Mouse (Mus musculus): ENCODE measurements at regions not wholly inside any gene's neighbourhood (a gene's known extent, or its start where the extent isn't known, plus 50 kb on each side); places are given as distances from the start of the nearest gene placed in this dataset.

- in situ Hi-C loops (cut with MboI, MseI): no loop called here
Observed at GRCm38 (mm10) chr7:125259016-125259415, 185.5 kb upstream of the Kdm8 start.

GRCm38 (mm10) chr7:125262133-125262532 lies 182.3 kb upstream of the Kdm8 start:
- in situ Hi-C loops (cut with MboI, MseI): no loop called here

GRCm38 (mm10) chr7:125262672-125263365 lies 181.7 kb upstream of the Kdm8 start:
- in situ Hi-C loops (cut with MboI, MseI): no loop called here

- in situ Hi-C loops (cut with MboI, MseI): no loop called here
Observed at GRCm38 (mm10) chr7:125263756-125264155, 180.7 kb upstream of the Kdm8 start.

GRCm38 (mm10) chr7:125270711-125271110 lies 173.8 kb upstream of the Kdm8 start:
- in situ Hi-C loops (cut with MboI, MseI): no loop called here

GRCm38 (mm10) chr7:125271356-125271755 lies 173.1 kb upstream of the Kdm8 start:
- in situ Hi-C loops (cut with MboI, MseI): no loop called here

- in situ Hi-C loops (cut with MboI, MseI): no loop called here
Observed at GRCm38 (mm10) chr7:125281371-125281770, 163.1 kb upstream of the Kdm8 start.

- in situ Hi-C loops (cut with MboI, MseI): no loop called here
Observed at GRCm38 (mm10) chr7:125295226-125295625, 149.2 kb upstream of the Kdm8 start.

GRCm38 (mm10) chr7:125308433-125308832 lies 136.0 kb upstream of the Kdm8 start:
- in situ Hi-C loops (cut with MboI, MseI): no loop called here

- in situ Hi-C loops (cut with MboI, MseI): no loop called here
Observed at GRCm38 (mm10) chr7:125310971-125311370, 133.5 kb upstream of the Kdm8 start.

- in situ Hi-C loops (cut with MboI, MseI): no loop called here
Observed at GRCm38 (mm10) chr7:125313604-125314003, 130.9 kb upstream of the Kdm8 start.

GRCm38 (mm10) chr7:125334769-125335168 lies 109.7 kb upstream of the Kdm8 start:
- in situ Hi-C loops (cut with MboI, MseI): no loop called here

- in situ Hi-C loops (cut with MboI, MseI): no loop called here
Observed at GRCm38 (mm10) chr7:125335586-125336165, 108.8 kb upstream of the Kdm8 start.

GRCm38 (mm10) chr7:125336826-125337225 lies 107.7 kb upstream of the Kdm8 start:
- in situ Hi-C loops (cut with MboI, MseI): no loop called here

- in situ Hi-C loops (cut with MboI, MseI): no loop called here
Observed at GRCm38 (mm10) chr7:125338177-125338751, 106.2 kb upstream of the Kdm8 start.

- in situ Hi-C loops (cut with MboI, MseI): no loop called here
Observed at GRCm38 (mm10) chr7:125340326-125340905, 104.1 kb upstream of the Kdm8 start.

- in situ Hi-C loops (cut with MboI, MseI): no loop called here
Observed at GRCm38 (mm10) chr7:125349606-125350005, 94.9 kb upstream of the Kdm8 start.

- in situ Hi-C loops (cut with MboI, MseI): no loop called here
Observed at GRCm38 (mm10) chr7:125354211-125354610, 90.3 kb upstream of the Kdm8 start.

- in situ Hi-C loops (cut with MboI, MseI): no loop called here
Observed at GRCm38 (mm10) chr7:125354956-125355355, 89.5 kb upstream of the Kdm8 start.

GRCm38 (mm10) chr7:125358016-125358415 lies 86.5 kb upstream of the Kdm8 start:
- in situ Hi-C loops (cut with MboI, MseI): no loop called here

GRCm38 (mm10) chr7:125383021-125383420 lies 61.5 kb upstream of the Kdm8 start:
- in situ Hi-C loops (cut with MboI, MseI): loop anchor here (25.0 kb wide), 2 partner anchors 1246 to 1721 kb away; no protein-coding TSS in a partner anchor

- in situ Hi-C loops (cut with MboI, MseI): loop anchor here (25.0 kb wide), 2 partner anchors 1247 to 1722 kb away; no protein-coding TSS in a partner anchor
Observed at GRCm38 (mm10) chr7:125384171-125384570, 60.3 kb upstream of the Kdm8 start.

All from T-helper 2 cell (primary cell).